29 mouse cellular contexts compared by ENCODE assay signal in genomic region chr15:27270203-27270602, GRCm38 (mm10).
"Had no signal": no experiment of that assay in that cellular context is flagged by ENCODE, and none has a peak within 500 bp of the region (broad histone marks: within the 10 kb centered on the region; RNA-seq: fewer than 3 reads in every experiment).

No protein-coding gene starts in this region.

- H3K9ac ChIP-seq: embryonic facial prominence, embryonic 12.5 days; embryonic facial prominence, embryonic 13.5 days; embryonic facial prominence, embryonic 15.5 days; forebrain, embryonic 12.5 days; forebrain, embryonic 13.5 days; forebrain, embryonic 15.5 days; forebrain, postnatal 0 days had no signal

- H3K4me2 ChIP-seq: embryonic facial prominence, embryonic 12.5 days; embryonic facial prominence, embryonic 13.5 days; embryonic facial prominence, embryonic 15.5 days; forebrain, embryonic 12.5 days; forebrain, embryonic 13.5 days; forebrain, embryonic 15.5 days had no signal

- H3K4me1 ChIP-seq: embryonic facial prominence, embryonic 10.5 days; embryonic facial prominence, embryonic 12.5 days; embryonic facial prominence, embryonic 13.5 days; embryonic facial prominence, embryonic 15.5 days; forebrain, embryonic 10.5 days; forebrain, embryonic 12.5 days; forebrain, embryonic 13.5 days; forebrain, embryonic 15.5 days had no signal

- H3K9me3 ChIP-seq: embryonic facial prominence, embryonic 10.5 days; embryonic facial prominence, embryonic 12.5 days; embryonic facial prominence, embryonic 13.5 days; embryonic facial prominence, embryonic 15.5 days; forebrain, embryonic 12.5 days; forebrain, embryonic 13.5 days; forebrain, embryonic 15.5 days had no signal

- H3K4me3 ChIP-seq: embryonic facial prominence, embryonic 10.5 days; embryonic facial prominence, embryonic 12.5 days; embryonic facial prominence, embryonic 13.5 days; embryonic facial prominence, embryonic 15.5 days; erythroblast, embryonic 14.5 days; forebrain, embryonic 10.5 days; forebrain, embryonic 12.5 days; forebrain, embryonic 13.5 days; forebrain, embryonic 15.5 days; gastrocnemius, adult 2 months; heart, adult 2 months had no signal

- H3K36me3 ChIP-seq: embryonic facial prominence, embryonic 10.5 days; embryonic facial prominence, embryonic 12.5 days; embryonic facial prominence, embryonic 13.5 days; embryonic facial prominence, embryonic 15.5 days; forebrain, embryonic 10.5 days; forebrain, embryonic 12.5 days; forebrain, embryonic 15.5 days had no signal

- DNase-seq: cerebellum, adult 2 months; cerebellum, adult 8-10 months; cerebellum, adult 9-10 months; cerebellum, adult 9-11 months; cerebellum, postnatal 10 days; cerebellum, postnatal 14 days; cerebellum, postnatal 25 days; cerebellum, postnatal 36 days; embryo, embryonic 11 days; forebrain, postnatal 0 days; gastrocnemius, adult 2 months; gastrocnemius, postnatal 10 days; gastrocnemius, postnatal 14 days; gastrocnemius, postnatal 25 days; gastrocnemius, postnatal 36 days; heart, adult 11 months; heart, adult 18-20 months; heart, adult 2 months had no signal

- ATAC-seq: forebrain, embryonic 13.5 days; forebrain, embryonic 14.5 days; forebrain, embryonic 15.5 days; forebrain, embryonic 16.5 days; forebrain, postnatal 0 days had no signal

- H3K27me3 ChIP-seq: embryonic facial prominence, embryonic 12.5 days; embryonic facial prominence, embryonic 13.5 days; embryonic facial prominence, embryonic 15.5 days; forebrain, embryonic 12.5 days; forebrain, embryonic 13.5 days; forebrain, embryonic 15.5 days had no signal

- H3K27ac ChIP-seq: embryonic facial prominence, embryonic 10.5 days; embryonic facial prominence, embryonic 12.5 days; embryonic facial prominence, embryonic 13.5 days; embryonic facial prominence, embryonic 15.5 days; forebrain, embryonic 10.5 days; forebrain, embryonic 12.5 days; forebrain, embryonic 13.5 days; forebrain, embryonic 15.5 days; gastrocnemius, adult 2 months; heart, adult 2 months had no signal
